Mouse (Mus musculus): ENCODE results near the gene Sec16b.
A peak's percentile ranks its signal among the peaks of the same experiment; 100 is the strongest.

The Sec16b gene

GRCm38 (mm10) chr1:157506522-157506921, at the start of gene Sec16b:
Gene Sec16b, plus strand, starts transcription at chr1:157506728.
- DNase-seq: peak; percentile 59 to 66

- DNase-seq: no peak
These were observed 48.7 kb upstream of the Sec16b start for GRCm38 (mm10) chr1:157457789-157458188.

GRCm38 (mm10) chr1:157458421-157459208, 47.9 kb upstream of the Sec16b start, which contains the start of gene Cryzl2:
Gene Cryzl2, plus strand, starts transcription at chr1:157458577.
- peak; percentile 92 to 94 for DNase-seq

GRCm38 (mm10) chr1:157459904-157460303, 46.6 kb upstream of the Sec16b start:
- no peak for DNase-seq

GRCm38 (mm10) chr1:157461276-157461675, 45.3 kb upstream of the Sec16b start:
- no peak for DNase-seq

- DNase-seq: no peak
These were observed 44.2 kb upstream of the Sec16b start for GRCm38 (mm10) chr1:157462336-157462735.

GRCm38 (mm10) chr1:157465194-157465593, 41.3 kb upstream of the Sec16b start:
- DNase-seq: peak; percentile 62 to 65

GRCm38 (mm10) chr1:157467866-157468265, 38.7 kb upstream of the Sec16b start:
- no peak for DNase-seq

- no peak for DNase-seq
These were observed 35.7 kb upstream of the Sec16b start for GRCm38 (mm10) chr1:157470761-157471386.

GRCm38 (mm10) chr1:157472716-157473115, 33.8 kb upstream of the Sec16b start:
- DNase-seq: no peak

GRCm38 (mm10) chr1:157474865-157475264, 31.7 kb upstream of the Sec16b start:
- no peak for DNase-seq

GRCm38 (mm10) chr1:157476231-157476630, 30.3 kb upstream of the Sec16b start:
- no peak for DNase-seq

- DNase-seq: no peak
These were observed 26.4 kb upstream of the Sec16b start for GRCm38 (mm10) chr1:157480090-157480489.

GRCm38 (mm10) chr1:157480901-157481300, 25.6 kb upstream of the Sec16b start:
- DNase-seq: no peak

- no peak for DNase-seq
These were observed 24.9 kb upstream of the Sec16b start for GRCm38 (mm10) chr1:157481666-157482065.

GRCm38 (mm10) chr1:157484161-157484560, 22.4 kb upstream of the Sec16b start:
- no peak for DNase-seq

- no peak for DNase-seq
These were observed 5.9 kb upstream of the Sec16b start for GRCm38 (mm10) chr1:157500657-157501056.

GRCm38 (mm10) chr1:157501352-157501945, 5.1 kb upstream of the Sec16b start:
- no peak for DNase-seq

GRCm38 (mm10) chr1:157503071-157503470, 3.5 kb upstream of the Sec16b start:
- no peak for DNase-seq

- DNase-seq: peak in 1 of 2 experiments; percentile 12
These were observed 567 bp downstream of the Sec16b start for GRCm38 (mm10) chr1:157506995-157507595.

- DNase-seq: peak in 1 of 2 experiments; percentile 33
These were observed 1.3 kb downstream of the Sec16b start for GRCm38 (mm10) chr1:157507814-157508213.

GRCm38 (mm10) chr1:157512690-157513448, 6.3 kb downstream of the Sec16b start:
- no peak for DNase-seq

- no peak for DNase-seq
These were observed 7.0 kb downstream of the Sec16b start for GRCm38 (mm10) chr1:157513559-157513958.

Measured in kidney, postnatal 4 days (tissue).